Mouse (Mus musculus) spleen, adult 2 months (tissue): ENCODE results near the gene Zfp229.

Experiments used
- CTCF ChIP-seq: fragments of 200-500 bp; IDR thresholded peaks from 2 replicates; pipeline ENCODE4 v1.5.1; 2011; ENCODE audit warnings: mild to moderate bottlenecking, inconsistent platforms; ENCODE audit not compliant: insufficient read depth, insufficient read length, insufficient replicate concordance; ENCODE audit errors: extremely low read depth
- POLR2A ChIP-seq: fragments of 200-500 bp; IDR thresholded peaks from 2 replicates; pipeline ENCODE4 v1.6.1; 2011; ENCODE audit warnings: low read depth, low read length, inconsistent platforms

DNA sequence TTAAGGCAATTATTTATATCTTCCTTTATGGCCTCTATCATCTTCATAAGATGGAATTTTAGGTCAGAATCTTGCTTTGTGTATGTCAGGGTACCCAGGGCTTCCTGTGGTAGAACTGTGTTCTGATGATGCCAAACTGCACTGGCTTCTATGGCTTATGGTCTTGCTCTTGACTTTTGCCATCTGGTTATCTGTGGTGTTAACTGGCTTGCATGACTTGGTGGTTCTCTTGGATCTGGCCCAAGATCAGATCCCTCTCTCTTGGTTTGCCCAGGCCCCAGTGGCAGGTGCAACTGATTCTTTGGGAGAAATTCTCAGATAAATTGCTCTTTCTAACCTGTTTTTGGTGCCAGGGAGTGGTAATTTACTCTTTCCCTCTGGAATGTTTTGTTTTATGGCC lies 34.5 kb upstream of the Zfp229 start:
- TF ChIP-seq CTCF (no peak), POLR2A (no peak)
